Mouse (Mus musculus) splenic B cell, adult 2 months (primary cell): ENCODE results near the gene Pdxdc1.

Experiments
- DNase-seq: peaks from one replicate; pipeline ENCODE4 v3.0.0-alpha.2; 2011; ENCODE audit warnings: low read depth, low spot score
- H3K27me3 ChIP-seq: 2 replicates; pipeline ENCODE4 v1.6.1; 2012; ENCODE audit warnings: mild to moderate bottlenecking, low read length, moderate library complexity, mixed read lengths; ENCODE audit not compliant: control insufficient read depth, poor library complexity, insufficient read depth, severe bottlenecking
- H3K36me3 ChIP-seq: 2 replicates; pipeline ENCODE4 v1.6.1; 2012; ENCODE audit warnings: mild to moderate bottlenecking, low read length, moderate library complexity, mixed read lengths; ENCODE audit not compliant: control insufficient read depth, poor library complexity, insufficient read depth, severe bottlenecking

The Pdxdc1 gene

GRCm38 (mm10) chr16:13848310-13848709 is 54.6 kb downstream of the Pdxdc1 start:
- Histone ChIP-seq H3K36me3 (peaks cover 6% of the 10 kb centered on the region; the same call in 1 of the 2 replicates), H3K27me3 (no peaks in the 10 kb centered on the region)
- DNase-seq: peak; percentile 29

GRCm38 (mm10) chr16:13846675-13847074 is 56.3 kb downstream of the Pdxdc1 start:
- Histone ChIP-seq H3K36me3 (peaks cover 3% of the 10 kb centered on the region; the same call in 1 of the 2 replicates), H3K27me3 (no peaks in the 10 kb centered on the region)
- DNase-seq: no peak

- peaks cover 3% of the 10 kb centered on the region; the same call in 1 of the 2 replicates for H3K36me3 ChIP-seq
- DNase-seq: no peak
- H3K27me3 ChIP-seq: no peaks in the 10 kb centered on the region
These were observed 57.9 kb downstream of the Pdxdc1 start for GRCm38 (mm10) chr16:13845031-13845430.

- Histone ChIP-seq H3K27me3 (no peaks in the 10 kb centered on the region), H3K36me3 (peaks cover 10% of the 10 kb centered on the region)
- DNase-seq: no peak
These were observed 62.0 kb downstream of the Pdxdc1 start for GRCm38 (mm10) chr16:13840956-13841355.

GRCm38 (mm10) chr16:13840056-13840455 is 62.9 kb downstream of the Pdxdc1 start:
- peaks cover 12% of the 10 kb centered on the region for H3K36me3 ChIP-seq
- no peak for DNase-seq

GRCm38 (mm10) chr16:13834382-13834781 is 68.5 kb downstream of the Pdxdc1 start:
- Histone ChIP-seq H3K27me3 (no peaks in the 10 kb centered on the region), H3K36me3 (peaks cover 15% of the 10 kb centered on the region)
- no peak for DNase-seq

More at GRCm38 (mm10) chr16:13840056-13840455, 62.9 kb downstream of the Pdxdc1 start:
- no peaks in the 10 kb centered on the region for H3K27me3 ChIP-seq

- no peak for DNase-seq
- H3K27me3 ChIP-seq: no peaks in the 10 kb centered on the region
- peaks cover 13% of the 10 kb centered on the region for H3K36me3 ChIP-seq
These were observed 71.3 kb downstream of the Pdxdc1 start for GRCm38 (mm10) chr16:13831606-13832005.

- DNase-seq: peak; percentile 26
- H3K36me3 ChIP-seq: peaks cover 7% of the 10 kb centered on the region
These were observed 72.5 kb downstream of the Pdxdc1 start for GRCm38 (mm10) chr16:13830444-13830843.

GRCm38 (mm10) chr16:13826511-13826910 is 76.4 kb downstream of the Pdxdc1 start:
- Histone ChIP-seq H3K27me3 (no peaks in the 10 kb centered on the region), H3K36me3 (peaks cover 2% of the 10 kb centered on the region)
- no peak for DNase-seq

More at GRCm38 (mm10) chr16:13830444-13830843, 72.5 kb downstream of the Pdxdc1 start:
- no peaks in the 10 kb centered on the region for H3K27me3 ChIP-seq

GRCm38 (mm10) chr16:13825781-13826490 is 77.0 kb downstream of the Pdxdc1 start:
- DNase-seq: no peak
- Histone ChIP-seq H3K27me3 (no peaks in the 10 kb centered on the region), H3K36me3 (peaks cover 2% of the 10 kb centered on the region)

- H3K36me3 ChIP-seq: no peaks in the 10 kb centered on the region; the same call in 1 of the 2 replicates
- H3K27me3 ChIP-seq: no peaks in the 10 kb centered on the region
- peak; percentile 13 for DNase-seq
These were observed 82.2 kb downstream of the Pdxdc1 start for GRCm38 (mm10) chr16:13820771-13821170.

- peak; percentile 22 for DNase-seq
- no peaks in the 10 kb centered on the region for H3K27me3 ChIP-seq
- no peaks in the 10 kb centered on the region; the same call in 1 of the 2 replicates for H3K36me3 ChIP-seq
These were observed 83.0 kb downstream of the Pdxdc1 start for GRCm38 (mm10) chr16:13819806-13820500.

- no peaks in the 10 kb centered on the region; the same call in 1 of the 2 replicates for H3K36me3 ChIP-seq
- no peak for DNase-seq
- H3K27me3 ChIP-seq: no peaks in the 10 kb centered on the region
These were observed 83.6 kb downstream of the Pdxdc1 start for GRCm38 (mm10) chr16:13819394-13819743.

GRCm38 (mm10) chr16:13818560-13819393 is 84.2 kb downstream of the Pdxdc1 start, which contains the start of gene Ntan1:
Ntan1 (plus strand) TSS chr16:13818845.
- Histone ChIP-seq H3K27me3 (no peaks in the 10 kb centered on the region), H3K36me3 (peaks cover 1% of the 10 kb centered on the region; the same call in 1 of the 2 replicates)
- DNase-seq: peak; percentile 99
